Mouse (Mus musculus): Measurements from ENCODE around the gene Klf7. TPM values are rescaled to one million over a fixed set of nuclear protein-coding genes. Genes with fewer than 3 reads are reported as not detected.

The Klf7 gene
- polyA plus RNA-seq, 1 experiment: 3.9 TPM

GRCm38 (mm10) chr1:63992506-63992905, 129.6 kb downstream of the Klf7 start:
- no peak for TF ChIP-seq POLR2A (IDR thresholded peaks at IDR 0.05; ENCODE audit: insufficient read length, low read depth)
- TF ChIP-seq USF1 (IDR thresholded peaks at IDR 0.05; ENCODE audit: low read depth): no peak
- no peak for TF ChIP-seq CEBPB (IDR thresholded peaks at IDR 0.05; ENCODE audit: insufficient read depth, poor library complexity, severe bottlenecking)
- TF ChIP-seq TCF3 (IDR thresholded peaks at IDR 0.05; ENCODE audit: insufficient read length, low read depth): no peak
- no peak for TF ChIP-seq E2F4 (IDR thresholded peaks at IDR 0.05; ENCODE audit: insufficient read depth)
- no peak for TF ChIP-seq MYOD1 (IDR thresholded peaks at IDR 0.05; ENCODE audit: control insufficient read depth in 1 of 3, insufficient read length in 2 of 3, low read depth in 2 of 3)
- TF ChIP-seq MYOG (IDR thresholded peaks at IDR 0.05; ENCODE audit: control insufficient read depth in 1 of 3, insufficient read depth in 1 of 3, insufficient read length in 2 of 3, low read depth in 2 of 3): no peak
- no peak for TF ChIP-seq SRF (IDR thresholded peaks at IDR 0.05; ENCODE audit: control insufficient read depth, insufficient read length, low read depth)
- no peak for TF ChIP-seq REST (IDR thresholded peaks at IDR 0.05; ENCODE audit: insufficient read depth, insufficient read length)
- no peak for TF ChIP-seq POLR2AphosphoS2 (IDR thresholded peaks at IDR 0.05; ENCODE audit: insufficient read length, low read depth)
- TF ChIP-seq TCF12 (IDR thresholded peaks at IDR 0.05; ENCODE audit: insufficient read depth, poor library complexity, severe bottlenecking): no peak
- no peak for TF ChIP-seq MAX (IDR thresholded peaks at IDR 0.05; ENCODE audit: low read depth)
- no peaks in the 10 kb centered on the region for H3K36me3 ChIP-seq (ENCODE audit: control insufficient read depth, insufficient read depth)
- H3ac ChIP-seq (ENCODE audit: control insufficient read depth, insufficient read length): no peak overlapping the region
- H3K79me2 ChIP-seq (ENCODE audit: control insufficient read depth, insufficient read depth): no peaks in the 10 kb centered on the region
- H3K4me3 ChIP-seq: no peak overlapping the region
- H3K4me2 ChIP-seq (ENCODE audit: low read depth): no peak overlapping the region
- H3K27me3 ChIP-seq (ENCODE audit: control insufficient read depth, insufficient read depth, insufficient read length): no peaks in the 10 kb centered on the region

- Histone ChIP-seq H3K79me2 (ENCODE audit: control insufficient read depth, insufficient read depth) (no peaks in the 10 kb centered on the region), H3ac (ENCODE audit: control insufficient read depth, insufficient read length) (no peak overlapping the region), H3K27me3 (ENCODE audit: control insufficient read depth, insufficient read depth, insufficient read length) (no peaks in the 10 kb centered on the region), H3K4me3 (no peak overlapping the region), H3K4me2 (ENCODE audit: low read depth) (no peak overlapping the region), H3K36me3 (ENCODE audit: control insufficient read depth, insufficient read depth) (no peaks in the 10 kb centered on the region)
- TF ChIP-seq TCF12 (IDR thresholded peaks at IDR 0.05; ENCODE audit: insufficient read depth, poor library complexity, severe bottlenecking) (no peak), POLR2AphosphoS2 (IDR thresholded peaks at IDR 0.05; ENCODE audit: insufficient read length, low read depth) (no peak), USF1 (IDR thresholded peaks at IDR 0.05; ENCODE audit: low read depth) (no peak), POLR2A (IDR thresholded peaks at IDR 0.05; ENCODE audit: insufficient read length, low read depth) (no peak), E2F4 (IDR thresholded peaks at IDR 0.05; ENCODE audit: insufficient read depth) (no peak), MYOG (IDR thresholded peaks at IDR 0.05; ENCODE audit: control insufficient read depth in 1 of 3, insufficient read depth in 1 of 3, insufficient read length in 2 of 3, low read depth in 2 of 3) (no peak), SRF (IDR thresholded peaks at IDR 0.05; ENCODE audit: control insufficient read depth, insufficient read length, low read depth) (no peak)
Observed at GRCm38 (mm10) chr1:63990416-63990815, 131.7 kb downstream of the Klf7 start.

GRCm38 (mm10) chr1:63980733-63981132, 141.3 kb downstream of the Klf7 start:
- Histone ChIP-seq H3K27me3 (ENCODE audit: control insufficient read depth, insufficient read depth, insufficient read length) (no peaks in the 10 kb centered on the region), H3K4me2 (ENCODE audit: low read depth) (no peak overlapping the region), H3K79me2 (ENCODE audit: control insufficient read depth, insufficient read depth) (no peaks in the 10 kb centered on the region), H3K36me3 (ENCODE audit: control insufficient read depth, insufficient read depth) (no peaks in the 10 kb centered on the region), H3K4me3 (no peak overlapping the region), H3ac (ENCODE audit: control insufficient read depth, insufficient read length) (no peak overlapping the region)
- no peak for TF ChIP-seq SRF (IDR thresholded peaks at IDR 0.05; ENCODE audit: control insufficient read depth, insufficient read length, low read depth)
- TF ChIP-seq MYOD1 (IDR thresholded peaks at IDR 0.05; ENCODE audit: control insufficient read depth in 1 of 3, insufficient read length in 2 of 3, low read depth in 2 of 3): no peak
- no peak for TF ChIP-seq MAX (IDR thresholded peaks at IDR 0.05; ENCODE audit: low read depth)
